Mouse (Mus musculus) hindbrain, embryonic 13.5 days (tissue): ENCODE measurements around the gene Acox1. TPM values are rescaled to one million over a fixed set of nuclear protein-coding genes. Genes with fewer than 3 reads are reported as not detected.

Source experiments
- ATAC-seq: fragments of 200-750 bp; cut with Nextera tagmentation; 2 replicates; pipeline ENCODE4 v1.8.0; 2017; ENCODE audit warnings: moderate TSS enrichment; ENCODE audit not compliant: low FRiP score
- H3K27ac ChIP-seq: fragments of 300-500 bp; sonication (generic); 2 replicates; pipeline ENCODE4 v1.5.1; 2015; ENCODE audit warnings: inconsistent platforms, mild to moderate bottlenecking, moderate library complexity
- H3K27me3 ChIP-seq: fragments of 300-500 bp; sonication (generic); 2 replicates; pipeline ENCODE4 v1.6.1; 2015; ENCODE audit warnings: mild to moderate bottlenecking, inconsistent platforms
- H3K36me3 ChIP-seq: fragments of 300-500 bp; sonication (generic); 2 replicates; pipeline ENCODE4 v1.6.1; 2015; ENCODE audit warnings: mild to moderate bottlenecking, inconsistent platforms
- H3K4me1 ChIP-seq: fragments of 300-500 bp; sonication (generic); replicated peaks from 2 replicates; pipeline ENCODE4 v1.6.1; 2015; ENCODE audit warnings: inconsistent platforms
- H3K4me2 ChIP-seq: fragments of 300-500 bp; sonication (generic); 2 replicates; pipeline ENCODE4 v1.6.1; 2015; ENCODE audit warnings: inconsistent platforms, mild to moderate bottlenecking, moderate library complexity
- H3K4me3 ChIP-seq: fragments of 300-500 bp; sonication (generic); 2 replicates; pipeline ENCODE4 v1.5.1; 2015; ENCODE audit warnings: mild to moderate bottlenecking, inconsistent platforms
- H3K9ac ChIP-seq: fragments of 300-500 bp; sonication (generic); 2 replicates; pipeline ENCODE4 v1.6.1; 2015; ENCODE audit warnings: mild to moderate bottlenecking, inconsistent platforms
- H3K9me3 ChIP-seq: fragments of 300-500 bp; sonication (generic); 2 replicates; pipeline ENCODE4 v1.6.1; 2016; ENCODE audit warnings: inconsistent platforms
- WGBS: fragments of 180-500 bp; shearing (Covaris S2); methylation state at CpG from one replicate; pipeline ENCODE4 v1.1.7; 2015; 5-methylcytosine and 5-hydroxymethylcytosine counted together
- polyA plus RNA-seq: library from polyadenylated mRNA; unstranded; fragments of >200 nt; fragmentation: Nextera tagmentation; extraction: Ambion mirVana; gene quantifications from 2 replicates; pipeline ENCODE4 v1.2.1, GENCODE M21; 2015

The Acox1 gene
- polyA plus RNA-seq, 1 experiment from 2014 or later = 54.6 TPM

DNA sequence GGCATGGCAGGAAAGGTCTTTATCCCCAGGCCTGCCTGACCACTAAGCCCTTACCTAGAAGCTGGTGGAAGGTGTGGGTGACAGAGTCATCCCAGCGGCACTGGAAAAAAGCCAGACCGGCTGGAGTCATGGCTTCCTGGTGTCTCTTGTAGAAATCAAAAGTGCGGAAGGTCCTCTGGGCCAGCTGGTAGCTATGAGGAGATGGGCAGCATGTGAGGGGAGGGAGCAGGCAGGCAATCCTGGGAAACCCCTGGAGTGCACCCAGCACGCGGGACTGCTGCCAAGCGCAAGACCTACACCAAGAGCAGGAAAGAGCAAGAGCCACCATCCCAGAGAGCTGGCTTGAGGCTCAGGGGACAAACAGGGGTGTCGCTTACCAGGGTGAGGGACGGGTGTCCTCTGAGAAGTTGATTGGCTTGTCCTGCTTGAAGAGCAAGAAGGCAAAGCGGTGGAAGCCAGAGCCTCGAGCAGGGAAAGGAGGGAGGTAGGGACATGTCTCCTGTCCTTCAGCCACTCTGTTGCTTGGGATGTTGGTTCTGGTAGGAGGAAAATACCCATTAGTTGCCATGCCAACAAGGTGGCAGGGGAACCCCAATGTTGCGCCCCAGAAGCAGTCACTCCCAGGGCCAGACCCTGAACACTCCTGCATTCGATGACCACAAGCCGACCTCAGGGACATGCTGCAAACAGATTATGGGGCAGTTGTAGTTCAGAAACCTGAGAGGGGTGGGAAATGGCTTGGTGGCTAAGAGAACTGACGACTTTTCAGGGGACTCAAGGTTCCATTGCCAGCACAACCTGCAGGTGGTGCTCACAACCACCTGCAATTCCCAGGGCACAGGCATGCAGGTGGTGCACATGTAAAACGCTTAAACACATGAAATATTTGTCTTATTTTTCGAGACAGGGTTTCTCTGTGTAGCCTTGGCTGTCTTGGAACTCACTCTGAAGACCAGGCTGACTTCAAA lies 66.2 kb downstream of the Acox1 start:
- ATAC-seq = no peak
- Histone ChIP-seq H3K27ac (no peak overlapping the region), H3K4me2 (no peak overlapping the region), H3K4me1 (peaks cover 38% of the 10 kb centered on the region), H3K9ac (no peak overlapping the region), H3K36me3 (peaks cover 47% of the 10 kb centered on the region), H3K9me3 (no peaks in the 10 kb centered on the region), H3K27me3 (0 out of 2 replicates have a peak, but pooled peaks cover 3% of the 10 kb centered on the region), H3K4me3 (no peak overlapping the region)
- 88% methylated on average over 16 of the region's 16 CpGs for WGBS

GRCm38 (mm10) chr11:116131349-116132170 lies 67.3 kb downstream of the Acox1 start:
- H3K27me3 ChIP-seq = 0 out of 2 replicates have a peak, but pooled peaks cover 3% of the 10 kb centered on the region
- peaks cover 38% of the 10 kb centered on the region for H3K4me1 ChIP-seq
- no peaks in the 10 kb centered on the region for H3K9me3 ChIP-seq
- H3K4me2 ChIP-seq = peak overlapping the region; percentile 71
- peak overlapping the region; percentile 55 for H3K4me3 ChIP-seq
- 85% methylated on average over 15 of the region's 15 CpGs for WGBS
- H3K27ac ChIP-seq = peak overlapping the region; percentile 93
- peaks cover 47% of the 10 kb centered on the region for H3K36me3 ChIP-seq
- no peak; the same call in 1 of the 2 replicates for ATAC-seq
- peak overlapping the region; percentile 82 for H3K9ac ChIP-seq

DNA sequence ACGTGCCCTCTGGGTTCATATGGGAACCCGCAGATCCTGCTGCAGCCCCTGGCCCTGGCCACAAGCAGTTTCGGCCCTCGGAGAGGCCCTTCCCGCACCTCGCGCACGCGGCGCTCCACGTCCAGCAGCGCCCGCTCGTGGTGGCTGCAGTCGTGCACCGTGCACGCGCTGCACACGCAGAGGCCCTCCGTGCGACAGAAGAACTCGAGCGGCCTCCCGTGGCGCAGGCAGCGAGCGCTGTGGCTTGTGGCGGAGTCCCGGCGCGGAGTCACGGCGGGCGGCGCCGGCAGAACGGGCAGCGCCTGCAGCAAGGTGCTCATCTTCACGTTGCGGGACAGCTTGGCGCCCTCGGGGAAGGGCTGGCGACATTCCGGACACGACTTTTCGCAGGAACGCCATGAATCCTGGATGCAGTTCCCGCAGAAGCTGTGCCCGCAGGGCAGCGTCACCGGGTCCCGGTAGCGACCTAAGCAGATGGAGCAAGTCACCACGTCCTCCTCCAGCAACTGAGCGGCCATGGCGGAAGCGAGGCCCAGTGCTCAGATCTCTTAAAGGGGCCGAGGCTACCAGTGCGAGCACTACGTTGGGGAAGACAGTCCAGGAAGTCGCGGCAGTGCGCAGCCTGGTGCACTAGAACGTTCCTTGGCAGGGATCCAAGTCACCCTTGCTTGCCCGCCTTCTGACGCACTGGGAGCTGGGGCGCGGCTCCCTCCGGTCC lies 68.2 kb downstream of the Acox1 start, which contains the start of gene Trim65:
Trim65 (minus strand) TSS at position 641 of the 718 bp plus-strand sequence.
- no peaks in the 10 kb centered on the region for H3K9me3 ChIP-seq
- ATAC-seq = peak; percentile 87
- peak within 1 kb of the TSS; percentile 55 for H3K4me3 ChIP-seq
- H3K36me3 ChIP-seq = peaks cover 48% of the 10 kb centered on the region
- H3K27me3 ChIP-seq = 0 out of 2 replicates have a peak, but pooled peaks cover 3% of the 10 kb centered on the region
- peak within 1 kb of the TSS; percentile 82 for H3K9ac ChIP-seq
- under 1% methylated on average over 69 of the region's 69 CpGs for WGBS
- peak within 1 kb of the TSS; percentile 93 for H3K27ac ChIP-seq
- H3K4me2 ChIP-seq = peak within 1 kb of the TSS; percentile 71
- H3K4me1 ChIP-seq = peaks cover 38% of the 10 kb centered on the region

DNA sequence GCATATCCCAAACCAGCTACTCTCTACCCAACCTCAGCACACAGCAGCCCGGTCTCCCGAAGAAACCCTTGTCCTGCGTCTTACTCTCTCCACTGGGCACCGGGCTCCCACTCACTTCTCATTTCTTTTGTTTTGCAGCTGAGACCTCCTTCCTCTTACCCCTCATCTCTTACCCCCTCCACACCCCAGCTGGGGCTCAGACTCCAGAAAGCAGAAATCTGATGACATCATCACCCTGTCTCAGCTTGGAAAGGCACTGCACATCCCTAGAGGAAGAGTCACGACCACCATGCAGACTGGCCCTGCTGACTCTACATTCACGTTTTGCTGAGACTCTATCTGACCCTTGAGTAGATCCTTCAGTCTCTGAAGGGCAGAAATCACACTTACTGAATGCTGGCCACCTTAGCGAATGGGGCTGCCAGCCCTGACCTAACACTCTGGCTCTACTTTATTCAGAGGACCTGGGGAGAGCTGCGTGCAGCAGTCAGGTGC lies 68.8 kb downstream of the Acox1 start:
- Histone ChIP-seq H3K4me1 (peaks cover 38% of the 10 kb centered on the region), H3K4me3 (peak overlapping the region; percentile 55), H3K27ac (peak overlapping the region; percentile 93), H3K36me3 (peaks cover 47% of the 10 kb centered on the region), H3K4me2 (peak overlapping the region; percentile 71), H3K27me3 (0 out of 2 replicates have a peak, but pooled peaks cover 3% of the 10 kb centered on the region), H3K9me3 (no peaks in the 10 kb centered on the region), H3K9ac (peak overlapping the region; percentile 82)
- 29% methylated on average over 8 of the region's 8 CpGs for WGBS
- no peak; the same call in 1 of the 2 replicates for ATAC-seq

- Histone ChIP-seq H3K4me2 (no peak overlapping the region; the same call in 1 of the 2 replicates), H3K4me1 (peaks cover 38% of the 10 kb centered on the region), H3K27ac (no peak overlapping the region), H3K36me3 (peaks cover 39% of the 10 kb centered on the region), H3K27me3 (0 out of 2 replicates have a peak, but pooled peaks cover 3% of the 10 kb centered on the region), H3K4me3 (no peak overlapping the region), H3K9ac (peak overlapping the region; percentile 82), H3K9me3 (no peaks in the 10 kb centered on the region)
- ATAC-seq = no peak
- 75% methylated on average over 9 of the region's 9 CpGs for WGBS
Observed at GRCm38 (mm10) chr11:116129091-116129790, 69.6 kb downstream of the Acox1 start.

DNA sequence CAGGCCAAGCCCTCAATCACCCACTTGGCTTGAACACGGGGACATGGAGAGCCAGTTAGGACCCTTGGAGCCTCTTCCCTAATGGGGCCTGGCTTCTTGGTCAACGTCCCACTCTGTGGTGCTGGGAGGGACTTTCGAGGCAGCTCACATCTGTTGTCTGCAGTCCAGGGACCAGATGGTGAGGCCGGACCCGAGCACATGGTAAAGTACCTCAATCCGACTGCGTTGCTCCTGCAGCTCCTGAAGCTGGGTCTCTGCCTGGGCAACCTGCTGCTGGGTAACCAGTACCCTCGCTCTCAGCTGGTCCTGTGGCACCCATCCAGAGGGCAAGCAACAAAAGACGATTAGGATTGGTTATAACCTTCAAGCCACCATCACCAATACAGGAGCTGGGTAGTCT lies 70.9 kb downstream of the Acox1 start:
- Histone ChIP-seq H3K9ac (no peak overlapping the region; the same call in 1 of the 2 replicates), H3K4me2 (no peak overlapping the region), H3K27me3 (0 out of 2 replicates have a peak, but pooled peaks cover 3% of the 10 kb centered on the region), H3K9me3 (no peaks in the 10 kb centered on the region), H3K27ac (no peak overlapping the region), H3K4me1 (peaks cover 38% of the 10 kb centered on the region), H3K36me3 (peaks cover 27% of the 10 kb centered on the region), H3K4me3 (no peak overlapping the region)
- ATAC-seq = no peak
- 57% methylated on average over 9 of the region's 9 CpGs for WGBS

GRCm38 (mm10) chr11:116127156-116127980 lies 71.5 kb downstream of the Acox1 start, which contains the start of gene Trim47:
Gene Trim47 (minus strand): TSS chr11:116127210.
- Histone ChIP-seq H3K4me2 (peak within 1 kb of the TSS; percentile 25; the same call in 1 of the 2 replicates), H3K9ac (no peak within 1 kb of the TSS; the same call in 1 of the 2 replicates), H3K27me3 (0 out of 2 replicates have a peak, but pooled peaks cover 3% of the 10 kb centered on the region), H3K4me1 (peaks cover 38% of the 10 kb centered on the region), H3K36me3 (peaks cover 21% of the 10 kb centered on the region), H3K9me3 (no peaks in the 10 kb centered on the region), H3K4me3 (0 out of 2 replicates have a peak within 1 kb of the TSS, but pooled peaks have one; percentile 4), H3K27ac (0 out of 2 replicates have a peak within 1 kb of the TSS, but pooled peaks have one; percentile 35)
- 25% methylated on average over 23 of the region's 23 CpGs for WGBS
- ATAC-seq = no peak

- Histone ChIP-seq H3K27me3 (0 out of 2 replicates have a peak, but pooled peaks cover 3% of the 10 kb centered on the region), H3K4me2 (no peak overlapping the region), H3K27ac (no peak overlapping the region), H3K4me1 (peaks cover 31% of the 10 kb centered on the region), H3K9ac (no peak overlapping the region), H3K9me3 (no peaks in the 10 kb centered on the region), H3K36me3 (peaks cover 14% of the 10 kb centered on the region), H3K4me3 (no peak overlapping the region)
- no peak for ATAC-seq
- WGBS = 95% methylated on average over 15 of the region's 15 CpGs
Observed at GRCm38 (mm10) chr11:116126261-116126660, 72.6 kb downstream of the Acox1 start.
